Mouse (Mus musculus) myocyte (in vitro differentiated cells): ENCODE measurements around the gene Fgr. TPM values are rescaled to one million over a fixed set of nuclear protein-coding genes. Genes with fewer than 3 reads are reported as not detected.

Experiments
- H3K27me3 ChIP-seq: one replicate; pipeline ENCODE4 v1.6.1; 2011; ENCODE audit not compliant: control insufficient read depth, insufficient read depth, insufficient read length
- H3K36me3 ChIP-seq: one replicate; pipeline ENCODE4 v1.6.1; 2011; ENCODE audit not compliant: control insufficient read depth, insufficient read depth
- H3K4me2 ChIP-seq: one replicate; pipeline ENCODE4 v1.6.1; 2011; ENCODE audit warnings: low read depth, control low read depth
- H3K4me3 ChIP-seq: one replicate; pipeline ENCODE4 v1.5.1; 2011; ENCODE audit warnings: mild to moderate bottlenecking, control low read depth, moderate library complexity
- H3K79me2 ChIP-seq: one replicate; pipeline ENCODE4 v1.6.1; 2011; ENCODE audit not compliant: control insufficient read depth, insufficient read depth
- H3ac ChIP-seq: one replicate; pipeline ENCODE4 v1.6.1; 2011; ENCODE audit not compliant: control insufficient read depth, insufficient read length
- CEBPB ChIP-seq: IDR thresholded peaks from 2 replicates; pipeline ENCODE4 v1.6.1; 2011; ENCODE audit warnings: mild to moderate bottlenecking, moderate library complexity; ENCODE audit not compliant: poor library complexity, insufficient read depth, severe bottlenecking
- E2F4 ChIP-seq: IDR thresholded peaks from one replicate; pipeline ENCODE4 v1.6.1; 2011; ENCODE audit warnings: mild to moderate bottlenecking, control low read depth, moderate library complexity; ENCODE audit not compliant: insufficient read depth
- MAX ChIP-seq: IDR thresholded peaks from one replicate; pipeline ENCODE4 v1.6.1; 2011; ENCODE audit warnings: low read depth, mild to moderate bottlenecking, control low read depth
- MYOD1 ChIP-seq, 3 experiments: IDR thresholded peaks; one replicate each; pipeline ENCODE4 v1.6.1; 2011; ENCODE audit warnings: control low read depth in 2 of 3, low read depth in 2 of 3, mild to moderate bottlenecking in 2 of 3, moderate library complexity in 1 of 3; ENCODE audit not compliant: insufficient read length in 2 of 3, control insufficient read depth in 1 of 3
- MYOG ChIP-seq, 3 experiments: IDR thresholded peaks; one replicate each; pipeline ENCODE4 v1.6.1; 2011; ENCODE audit warnings: control low read depth in 2 of 3, low read depth in 2 of 3, mild to moderate bottlenecking in 2 of 3; ENCODE audit not compliant: insufficient read length in 2 of 3, control insufficient read depth in 1 of 3, insufficient read depth in 1 of 3
- POLR2A ChIP-seq: IDR thresholded peaks from one replicate; pipeline ENCODE4 v1.6.1; 2011; ENCODE audit warnings: low read depth, mild to moderate bottlenecking, control low read depth, moderate library complexity; ENCODE audit not compliant: insufficient read length
- POLR2AphosphoS2 ChIP-seq: IDR thresholded peaks from one replicate; pipeline ENCODE4 v1.6.1; 2011; ENCODE audit warnings: low read depth, control low read depth; ENCODE audit not compliant: insufficient read length
- REST ChIP-seq: IDR thresholded peaks from one replicate; pipeline ENCODE4 v1.6.1; 2011; ENCODE audit warnings: mild to moderate bottlenecking, control low read depth, moderate library complexity; ENCODE audit not compliant: insufficient read depth, insufficient read length
- SRF ChIP-seq: IDR thresholded peaks from one replicate; pipeline ENCODE4 v1.6.1; 2011; ENCODE audit warnings: low read depth; ENCODE audit not compliant: control insufficient read depth, insufficient read length
- TCF12 ChIP-seq: IDR thresholded peaks from one replicate; pipeline ENCODE4 v1.6.1; 2011; ENCODE audit warnings: mild to moderate bottlenecking, control low read depth; ENCODE audit not compliant: poor library complexity, insufficient read depth, severe bottlenecking
- TCF3 ChIP-seq: IDR thresholded peaks from one replicate; pipeline ENCODE4 v1.6.1; 2011; ENCODE audit warnings: low read depth, control low read depth; ENCODE audit not compliant: insufficient read length
- USF1 ChIP-seq: IDR thresholded peaks from one replicate; pipeline ENCODE4 v1.6.1; 2011; ENCODE audit warnings: low read depth, mild to moderate bottlenecking, control low read depth, moderate library complexity
- polyA plus RNA-seq: library from polyadenylated mRNA; unstranded; fragments of >200 nt; fragmentation: generic; extraction: Trizol; gene quantifications from one replicate; pipeline ENCODE4 v1.2.1, GENCODE M21; 2012; ENCODE audit warnings: missing spikeins

The Fgr gene
- polyA plus RNA-seq, 1 experiment = not detected

GRCm38 (mm10) chr4:133014088-133014487 lies 40.2 kb downstream of the Fgr start:
- Histone ChIP-seq H3ac (peak overlapping the region; percentile 93), H3K79me2 (peaks cover 54% of the 10 kb centered on the region), H3K4me2 (peak overlapping the region; percentile 78), H3K27me3 (no peaks in the 10 kb centered on the region), H3K4me3 (peak overlapping the region; percentile 92), H3K36me3 (peaks cover 5% of the 10 kb centered on the region)
- peak in 1 of 3 experiments; percentile 79 for TF ChIP-seq MYOG (IDR thresholded peaks at IDR 0.05; ENCODE audit: control insufficient read depth in 1 of 3, insufficient read depth in 1 of 3, insufficient read length in 2 of 3, low read depth in 2 of 3)
- TF ChIP-seq MYOD1 (IDR thresholded peaks at IDR 0.05; ENCODE audit: control insufficient read depth in 1 of 3, insufficient read length in 2 of 3, low read depth in 2 of 3) = peak in 2 of 3 experiments; percentile 29 to 91
- no peak for TF ChIP-seq POLR2AphosphoS2

DNA sequence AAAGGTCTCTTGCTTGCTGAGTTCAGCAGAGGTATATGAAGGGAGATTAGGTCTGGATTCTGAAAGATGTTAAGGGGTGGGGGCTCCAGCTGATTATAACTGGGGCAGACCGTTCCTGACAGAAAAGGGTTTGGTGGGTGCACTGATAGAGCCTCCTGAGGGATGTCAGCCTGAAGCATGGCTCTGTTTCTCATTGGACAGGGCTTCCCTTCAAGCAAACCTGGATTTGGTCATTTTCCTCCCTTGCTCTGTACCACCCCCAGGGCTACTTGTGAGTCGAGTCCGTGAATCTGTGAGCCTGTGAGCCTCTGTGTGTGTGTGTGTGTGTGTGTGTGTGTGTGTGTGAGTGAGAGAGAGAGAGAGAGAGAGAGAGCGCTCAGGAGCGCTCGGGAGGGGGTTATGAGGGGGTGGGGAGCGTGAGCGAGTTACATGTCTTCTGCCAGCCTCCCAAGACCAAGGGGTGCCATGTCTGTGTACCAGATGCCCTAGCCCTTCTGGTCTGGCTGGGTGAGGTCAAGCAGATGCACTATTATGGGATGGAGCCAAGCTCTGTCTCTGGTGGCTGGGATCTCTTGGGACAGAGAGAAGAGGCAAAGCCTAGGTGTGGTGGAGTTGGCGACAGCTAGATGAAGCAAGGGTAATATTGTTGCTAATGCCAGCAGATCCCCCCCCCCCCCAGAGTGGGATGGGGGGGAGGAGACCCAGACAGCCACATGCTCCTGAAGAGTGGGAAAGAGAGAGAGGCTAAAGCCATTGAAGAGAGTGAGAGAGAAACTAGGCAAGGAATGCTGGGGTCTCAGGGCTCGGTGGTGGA lies 41.2 kb downstream of the Fgr start:
- Histone ChIP-seq H3K36me3 (peaks cover 5% of the 10 kb centered on the region), H3K4me3 (peak overlapping the region; percentile 92), H3ac (no peak overlapping the region), H3K27me3 (no peaks in the 10 kb centered on the region), H3K4me2 (peak overlapping the region; percentile 78), H3K79me2 (peaks cover 64% of the 10 kb centered on the region)
- no peak for TF ChIP-seq E2F4
- TF ChIP-seq TCF3 = no peak
- no peak for TF ChIP-seq REST
- peak in 1 of 3 experiments; percentile 42 for TF ChIP-seq MYOD1 (IDR thresholded peaks at IDR 0.05; ENCODE audit: control insufficient read depth in 1 of 3, insufficient read length in 2 of 3, low read depth in 2 of 3)
- peak in 1 of 3 experiments; percentile 37 for TF ChIP-seq MYOG (IDR thresholded peaks at IDR 0.05; ENCODE audit: control insufficient read depth in 1 of 3, insufficient read depth in 1 of 3, insufficient read length in 2 of 3, low read depth in 2 of 3)
- TF ChIP-seq POLR2AphosphoS2 = no peak
- peak; percentile 37 for TF ChIP-seq POLR2A

DNA sequence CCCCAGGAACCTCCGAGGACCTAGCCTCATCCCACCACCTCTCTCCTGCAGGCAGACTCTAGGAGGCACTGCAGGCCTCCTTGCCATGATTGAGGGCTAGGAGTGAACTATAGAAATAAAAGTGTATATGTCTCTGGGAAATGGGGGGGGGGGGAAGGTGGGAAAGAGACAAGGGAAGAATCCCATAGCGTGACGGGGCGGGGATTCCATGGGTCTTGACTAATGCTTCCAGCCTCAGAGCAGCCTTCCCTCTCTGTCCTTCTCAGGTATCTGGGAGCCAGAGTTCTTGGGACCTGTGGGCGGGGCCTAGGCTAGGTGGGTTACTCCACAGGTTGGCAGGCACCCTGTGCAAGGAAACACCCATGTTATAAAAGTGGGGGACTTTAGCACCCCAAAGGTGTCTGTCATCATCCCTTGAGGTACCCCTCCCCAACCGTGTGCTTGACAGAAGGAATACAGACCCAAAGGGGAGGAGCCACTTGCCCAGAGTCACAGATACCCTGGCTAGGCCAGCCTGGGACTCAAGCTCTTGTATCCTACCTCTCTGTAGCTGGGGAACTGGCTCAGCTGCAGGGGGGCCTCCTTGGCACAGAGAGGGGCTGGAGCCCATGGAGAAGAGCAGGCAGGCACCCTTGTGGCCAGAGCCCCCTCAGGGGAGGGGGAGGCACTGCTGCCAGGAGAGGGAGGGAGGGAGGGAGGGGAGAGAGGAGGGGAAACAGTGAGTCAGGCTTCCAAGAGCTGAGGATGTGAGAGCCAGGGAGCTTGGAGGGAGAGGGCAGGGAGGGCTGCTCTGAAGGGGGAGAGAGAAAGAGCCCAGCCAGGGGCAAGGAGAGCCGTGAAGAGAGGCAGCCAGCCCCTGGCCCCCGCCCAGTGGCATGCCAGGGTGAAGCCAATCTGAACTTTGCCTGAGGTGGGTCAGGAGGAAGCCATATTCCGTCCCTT lies 42.1 kb downstream of the Fgr start:
- no peak for TF ChIP-seq REST
- TF ChIP-seq TCF3 = no peak
- TF ChIP-seq POLR2AphosphoS2 = no peak
- TF ChIP-seq MAX = no peak
- TF ChIP-seq MYOG (IDR thresholded peaks at IDR 0.05; ENCODE audit: control insufficient read depth in 1 of 3, insufficient read depth in 1 of 3, insufficient read length in 2 of 3, low read depth in 2 of 3) = no peak
- no peak for TF ChIP-seq USF1
- TF ChIP-seq POLR2A = no peak
- TF ChIP-seq E2F4 = no peak
- Histone ChIP-seq H3K36me3 (peaks cover 5% of the 10 kb centered on the region), H3K4me3 (peak overlapping the region; percentile 92), H3ac (no peak overlapping the region), H3K27me3 (no peaks in the 10 kb centered on the region), H3K79me2 (peaks cover 73% of the 10 kb centered on the region), H3K4me2 (peak overlapping the region; percentile 78)

GRCm38 (mm10) chr4:133016677-133017415 lies 43.0 kb downstream of the Fgr start:
- H3ac ChIP-seq = no peak overlapping the region
- H3K27me3 ChIP-seq = no peaks in the 10 kb centered on the region
- peak overlapping the region; percentile 92 for H3K4me3 ChIP-seq
- H3K36me3 ChIP-seq = peaks cover 5% of the 10 kb centered on the region
- H3K4me2 ChIP-seq = peak overlapping the region; percentile 78
- TF ChIP-seq USF1 = no peak
- no peak for TF ChIP-seq TCF12
- TF ChIP-seq CEBPB = no peak
- TF ChIP-seq POLR2AphosphoS2 = no peak
- no peak for TF ChIP-seq E2F4
- TF ChIP-seq POLR2A = no peak
- no peak for TF ChIP-seq TCF3
- TF ChIP-seq REST = no peak
- TF ChIP-seq MAX = no peak
- no peak for TF ChIP-seq MYOG (IDR thresholded peaks at IDR 0.05; ENCODE audit: control insufficient read depth in 1 of 3, insufficient read depth in 1 of 3, insufficient read length in 2 of 3, low read depth in 2 of 3)
- TF ChIP-seq SRF = no peak
- no peak for TF ChIP-seq MYOD1 (IDR thresholded peaks at IDR 0.05; ENCODE audit: control insufficient read depth in 1 of 3, insufficient read length in 2 of 3, low read depth in 2 of 3)
- H3K79me2 ChIP-seq = peaks cover 82% of the 10 kb centered on the region
